Mouse (Mus musculus): ENCODE measurements around the gene 1700125H20Rik.

GRCm38 (mm10) chr11:85167503-85167902 is 2.7 kb upstream of the 1700125H20Rik start:
- TF ChIP-seq POLR2A (IDR thresholded peaks at IDR 0.05; ENCODE audit: extremely low read depth, insufficient read depth, low read length), result no peak
- no peak for TF ChIP-seq CTCF (IDR thresholded peaks at IDR 0.05; ENCODE audit: low read depth, low read length)
